Mouse (Mus musculus) cortical plate, adult 2 months (tissue): Measurements from ENCODE around the gene Rsbn1l.

Experiments used
- CTCF ChIP-seq: fragments of 200-500 bp; IDR thresholded peaks from 2 replicates; pipeline ENCODE4 v1.5.1; 2011; ENCODE audit warnings: mild to moderate bottlenecking, control low read depth, low read length; ENCODE audit not compliant: insufficient read depth; ENCODE audit errors: extremely low read depth
- POLR2A ChIP-seq: fragments of 200-500 bp; IDR thresholded peaks from 2 replicates; pipeline ENCODE4 v1.6.1; 2011; ENCODE audit warnings: mild to moderate bottlenecking, low read length, control low read depth; ENCODE audit not compliant: insufficient read depth; ENCODE audit errors: extremely low read depth

DNA sequence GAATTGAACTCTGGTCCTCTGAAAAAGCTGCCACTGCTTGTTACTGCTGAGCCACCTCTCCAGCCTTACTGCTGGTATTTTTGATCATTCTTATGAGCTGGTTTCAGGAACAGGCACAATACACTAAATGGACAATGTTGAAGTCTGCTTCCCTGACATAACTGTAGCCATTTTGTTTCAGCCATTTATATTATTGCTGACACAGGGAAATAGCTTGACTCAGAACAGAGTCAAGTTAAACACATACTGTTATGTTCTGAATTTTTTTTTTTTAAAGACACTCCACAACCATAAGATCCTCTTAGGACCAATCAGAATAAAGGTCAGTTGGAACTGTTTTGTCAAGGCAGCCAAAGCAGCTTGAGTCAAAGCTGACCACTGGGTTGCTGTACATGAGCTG is 27.3 kb upstream of the Rsbn1l start:
- no peak for TF ChIP-seq POLR2A
- TF ChIP-seq CTCF = no peak
